Comparison of ENCODE assay signal across 18 mouse cellular contexts in genomic region chr15:86360376-86360775, GRCm38 (mm10).
"Had no signal": no experiment of that assay in that cellular context is flagged by ENCODE, and none has a peak within 500 bp of the region (broad histone marks: within the 10 kb centered on the region; RNA-seq: fewer than 3 reads in every experiment).

No protein-coding gene starts in this region.

- H3K9ac ChIP-seq: liver, embryonic 13.5 days; midbrain, embryonic 15.5 days had no signal

- H3K27ac ChIP-seq: left cerebral cortex, adult 2 months; liver, embryonic 13.5 days; midbrain, embryonic 15.5 days; stomach, postnatal 0 days had no signal

- ATAC-seq: midbrain, embryonic 15.5 days had no signal

- H3K36me3 ChIP-seq: liver, embryonic 13.5 days; midbrain, embryonic 15.5 days had no signal

- H3K4me2 ChIP-seq: liver, embryonic 13.5 days; midbrain, embryonic 11.5 days; midbrain, embryonic 15.5 days had no signal

- DNase-seq: kidney, adult 18-20 months; kidney, adult 9 months; kidney, postnatal 14 days; kidney, postnatal 4 days; layer of hippocampus, postnatal 36 days; liver, embryonic 13.5 days; lung, adult 2 months; lung, postnatal 14 days; lung, postnatal 4 days; right cerebral cortex, adult 18-20 months; right cerebral cortex, postnatal 14 days; right cerebral cortex, postnatal 4 days; thymus, postnatal 36 days had no signal

- H3K4me3 ChIP-seq: left cerebral cortex, adult 2 months; liver, embryonic 13.5 days; midbrain, embryonic 15.5 days; myocyte had no signal

- H3K27me3 ChIP-seq: liver, embryonic 13.5 days; midbrain, embryonic 15.5 days had no signal

- H3K9me3 ChIP-seq: liver, embryonic 13.5 days; midbrain, embryonic 15.5 days had no signal
